Mouse (Mus musculus) heart, postnatal 0 days (tissue): Measurements from ENCODE around the gene Rtl10.

Source experiments
- CTCF ChIP-seq: IDR thresholded peaks from 2 replicates; pipeline ENCODE4 v1.5.1; 2016; ENCODE audit warnings: antibody characterized with exemption, control low read depth, low read depth
- EP300 ChIP-seq: IDR thresholded peaks from 2 replicates; pipeline ENCODE4 v1.6.1; 2016; ENCODE audit warnings: antibody characterized with exemption, low read depth

- TF ChIP-seq CTCF (no peak), EP300 (no peak)
These were observed 13.8 kb upstream of the Rtl10 start for GRCm38 (mm10) chr16:18484794-18485435.
